Mouse (Mus musculus) liver, embryonic 15.5 days (tissue): ENCODE measurements at regions not wholly inside any gene's neighbourhood (a gene's known extent, or its start where the extent isn't known, plus 50 kb on each side); places are given as distances from the start of the nearest gene placed in this dataset.
"Not testable (repeated sequence)": the region's sequence is repeated elsewhere in the genome, so short reads cannot be mapped to it uniquely, and the experiment has no call there.

Source experiments
- ATAC-seq: fragments of 200-750 bp; cut with Nextera tagmentation; 2 replicates; pipeline ENCODE4 v1.8.0; 2017; ENCODE audit warnings: moderate number of reproducible peaks, mild to moderate bottlenecking, moderate library complexity; ENCODE audit not compliant: insufficient read depth
- H3K27ac ChIP-seq: fragments of 300-500 bp; sonication (generic); replicated peaks from 2 replicates; pipeline ENCODE4 v1.5.1; 2015; ENCODE audit warnings: mild to moderate bottlenecking, inconsistent platforms
- H3K27me3 ChIP-seq: fragments of 300-500 bp; sonication (generic); 2 replicates; pipeline ENCODE4 v1.6.1; 2015; ENCODE audit warnings: mild to moderate bottlenecking, inconsistent platforms
- H3K36me3 ChIP-seq: fragments of 300-500 bp; sonication (generic); replicated peaks from 2 replicates; pipeline ENCODE4 v1.6.1; 2015; ENCODE audit warnings: moderate library complexity, mild to moderate bottlenecking, inconsistent platforms
- H3K4me1 ChIP-seq: fragments of 300-500 bp; sonication (generic); replicated peaks from 2 replicates; pipeline ENCODE4 v1.6.1; 2015; ENCODE audit warnings: inconsistent platforms
- H3K4me2 ChIP-seq: fragments of 300-500 bp; sonication (generic); 2 replicates; pipeline ENCODE4 v1.6.1; 2015; ENCODE audit warnings: moderate library complexity, mild to moderate bottlenecking, inconsistent platforms
- H3K4me3 ChIP-seq: fragments of 300-500 bp; sonication (generic); replicated peaks from 2 replicates; pipeline ENCODE4 v1.5.1; 2015; ENCODE audit warnings: mild to moderate bottlenecking, inconsistent platforms
- H3K9ac ChIP-seq: fragments of 300-500 bp; sonication (generic); 2 replicates; pipeline ENCODE4 v1.6.1; 2015; ENCODE audit warnings: moderate library complexity, mild to moderate bottlenecking, inconsistent platforms
- H3K9me3 ChIP-seq: fragments of 300-500 bp; sonication (generic); replicated peaks from 2 replicates; pipeline ENCODE4 v1.6.1; 2016; ENCODE audit warnings: inconsistent platforms
- WGBS: fragments of 180-500 bp; shearing (Covaris S2); methylation state at CpG from one replicate; pipeline ENCODE4 v1.1.7; 2015; ENCODE audit warnings: mixed read lengths; ENCODE audit not compliant: insufficient replicate concordance; 5-methylcytosine and 5-hydroxymethylcytosine counted together

DNA sequence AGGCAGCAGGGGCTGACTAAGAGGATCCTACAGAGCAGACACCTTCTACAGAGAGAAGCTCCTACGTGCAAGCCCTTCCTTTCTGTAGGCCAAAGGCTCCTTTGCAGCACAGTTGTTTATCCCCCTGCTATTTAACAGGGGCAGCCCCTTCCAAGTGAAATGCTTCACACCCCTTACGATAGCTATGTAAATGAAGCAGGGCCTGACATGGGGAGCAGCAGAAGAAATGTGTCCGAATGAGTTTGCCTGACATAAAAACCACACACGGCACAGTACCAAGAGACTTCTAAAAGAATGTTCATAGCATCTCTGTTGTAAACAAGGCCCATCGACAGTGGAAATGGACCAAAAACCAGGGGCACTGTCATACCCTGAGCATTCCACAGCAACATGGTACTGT lies 259.3 kb upstream of the Smim15 start:
- WGBS, result 64% methylated on average over 5 of the region's 5 CpGs
- no peak overlapping the region for H3K4me3 ChIP-seq
- no peak overlapping the region for H3K27ac ChIP-seq
- no peak overlapping the region for H3K9ac ChIP-seq
- H3K4me2 ChIP-seq, result no peak overlapping the region
- ATAC-seq, result no peak
- no peaks in the 10 kb centered on the region for H3K27me3 ChIP-seq
- no peaks in the 10 kb centered on the region for H3K9me3 ChIP-seq
- no peaks in the 10 kb centered on the region; the same call in 1 of the 2 replicates for H3K4me1 ChIP-seq
- H3K36me3 ChIP-seq, result no peaks in the 10 kb centered on the region

GRCm38 (mm10) chr13:107781741-107782140 lies 262.5 kb upstream of the Smim15 start:
- no peaks in the 10 kb centered on the region for H3K36me3 ChIP-seq
- WGBS, result 68% methylated on average over 8 of the region's 8 CpGs
- peak; percentile 18; the same call in 1 of the 2 replicates for ATAC-seq
- no peak overlapping the region for H3K4me3 ChIP-seq
- H3K4me1 ChIP-seq, result no peaks in the 10 kb centered on the region; the same call in 1 of the 2 replicates
- H3K27me3 ChIP-seq, result no peaks in the 10 kb centered on the region
- H3K9me3 ChIP-seq, result no peaks in the 10 kb centered on the region
- no peak overlapping the region for H3K27ac ChIP-seq
- no peak overlapping the region for H3K4me2 ChIP-seq
- no peak overlapping the region for H3K9ac ChIP-seq

GRCm38 (mm10) chr13:107781221-107781620 lies 263.0 kb upstream of the Smim15 start:
- Histone ChIP-seq H3K4me1 (no peaks in the 10 kb centered on the region; the same call in 1 of the 2 replicates), H3K27me3 (no peaks in the 10 kb centered on the region), H3K27ac (no peak overlapping the region), H3K4me2 (no peak overlapping the region), H3K9ac (no peak overlapping the region), H3K9me3 (no peaks in the 10 kb centered on the region), H3K4me3 (no peak overlapping the region), H3K36me3 (no peaks in the 10 kb centered on the region)
- ATAC-seq, result no peak
- WGBS, result 73% methylated on average over 2 of the region's 2 CpGs

DNA sequence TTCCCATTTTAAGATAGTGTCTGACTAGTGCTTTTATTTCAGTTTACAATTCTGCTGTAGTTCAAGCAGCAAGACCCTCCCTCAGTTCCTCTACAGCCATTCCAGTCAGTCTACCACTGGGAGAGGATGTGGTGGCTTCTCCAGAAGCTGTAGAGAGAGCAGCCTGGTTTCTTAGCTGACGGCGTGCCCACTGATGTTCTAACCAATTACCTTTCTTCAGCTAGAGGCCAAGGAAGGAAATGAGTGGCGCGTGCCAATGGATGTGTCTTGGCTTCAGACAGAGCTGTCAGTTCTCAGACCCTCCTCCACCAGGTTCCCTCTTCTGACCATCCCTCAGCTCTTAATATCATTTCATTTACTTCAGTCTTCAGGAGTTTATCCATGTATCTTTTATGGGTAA lies 264.7 kb upstream of the Smim15 start:
- H3K9ac ChIP-seq, result no peak overlapping the region
- no peak overlapping the region for H3K4me3 ChIP-seq
- H3K36me3 ChIP-seq, result no peaks in the 10 kb centered on the region
- H3K9me3 ChIP-seq, result no peaks in the 10 kb centered on the region
- no peaks in the 10 kb centered on the region; the same call in 1 of the 2 replicates for H3K4me1 ChIP-seq
- no peak for ATAC-seq
- no peaks in the 10 kb centered on the region for H3K27me3 ChIP-seq
- WGBS, result 59% methylated on average over 4 of the region's 4 CpGs
- no peak overlapping the region for H3K27ac ChIP-seq
- H3K4me2 ChIP-seq, result no peak overlapping the region

GRCm38 (mm10) chr13:107774499-107774898 lies 269.7 kb upstream of the Smim15 start:
- not testable (repeated sequence) for H3K4me1 ChIP-seq, ATAC-seq, H3K9ac ChIP-seq, H3K36me3 ChIP-seq, H3K4me2 ChIP-seq, H3K27ac ChIP-seq, H3K4me3 ChIP-seq, H3K9me3 ChIP-seq, H3K27me3 ChIP-seq
- WGBS, result 87% methylated on average over 19 of the region's 19 CpGs

GRCm38 (mm10) chr13:107767262-107767624 lies 277.0 kb upstream of the Smim15 start:
- Histone ChIP-seq H3K36me3 (no peaks in the 10 kb centered on the region), H3K4me3 (no peak overlapping the region), H3K9me3 (no peaks in the 10 kb centered on the region), H3K4me2 (no peak overlapping the region), H3K27ac (no peak overlapping the region), H3K4me1 (no peaks in the 10 kb centered on the region), H3K27me3 (no peaks in the 10 kb centered on the region), H3K9ac (no peak overlapping the region)
- whole genome bisulfite sequencing, result 73% methylated on average over 2 of the region's 2 CpGs
- ATAC-seq, result no peak

DNA sequence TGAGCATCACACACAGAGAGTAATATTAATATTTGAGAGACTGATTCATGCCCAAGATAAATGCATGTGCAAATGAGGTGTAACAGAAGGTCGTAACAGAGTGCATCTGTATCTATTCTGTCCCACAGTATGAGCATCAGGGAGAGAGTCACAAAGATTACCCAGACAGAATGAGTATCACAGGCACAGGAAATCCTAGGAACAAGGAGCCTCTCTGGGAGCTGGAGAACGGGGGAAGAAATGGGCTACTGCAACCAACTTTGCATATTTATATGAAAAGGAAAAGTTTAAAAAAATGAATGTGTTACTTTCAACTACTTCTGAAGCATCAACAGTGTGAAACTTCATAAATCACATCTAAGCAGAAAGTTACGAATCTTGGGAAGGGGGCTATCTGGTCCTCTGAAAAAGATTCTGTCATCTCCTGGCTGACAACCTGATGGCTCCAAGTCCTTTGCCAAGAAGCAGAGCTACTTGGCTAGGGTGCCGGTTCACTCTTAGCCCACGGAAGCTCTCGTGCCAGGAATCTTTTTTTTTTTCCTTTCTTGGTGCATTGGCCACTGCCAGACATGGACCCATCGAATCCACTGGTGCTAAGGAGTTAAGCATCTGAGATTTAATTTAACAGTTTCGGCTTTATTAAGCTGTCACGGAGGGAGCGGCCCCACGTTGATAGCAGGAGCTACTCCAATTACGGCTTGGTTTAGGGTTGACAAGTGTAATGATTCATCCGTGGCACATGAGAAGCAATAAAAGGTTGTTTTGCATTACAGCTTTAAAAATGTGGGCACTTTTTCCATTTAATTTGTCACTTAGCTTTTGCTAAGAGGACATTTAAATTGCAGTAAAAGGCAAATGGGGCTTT lies 277.6 kb upstream of the Smim15 start:
- no peak for ATAC-seq
- 70% methylated on average over 13 of the region's 13 CpGs for WGBS
- H3K36me3 ChIP-seq, result no peaks in the 10 kb centered on the region
- no peak overlapping the region for H3K4me3 ChIP-seq
- no peaks in the 10 kb centered on the region for H3K4me1 ChIP-seq
- H3K27me3 ChIP-seq, result no peaks in the 10 kb centered on the region
- no peak overlapping the region for H3K9ac ChIP-seq
- no peak overlapping the region for H3K27ac ChIP-seq
- no peaks in the 10 kb centered on the region for H3K9me3 ChIP-seq
- no peak overlapping the region for H3K4me2 ChIP-seq

DNA sequence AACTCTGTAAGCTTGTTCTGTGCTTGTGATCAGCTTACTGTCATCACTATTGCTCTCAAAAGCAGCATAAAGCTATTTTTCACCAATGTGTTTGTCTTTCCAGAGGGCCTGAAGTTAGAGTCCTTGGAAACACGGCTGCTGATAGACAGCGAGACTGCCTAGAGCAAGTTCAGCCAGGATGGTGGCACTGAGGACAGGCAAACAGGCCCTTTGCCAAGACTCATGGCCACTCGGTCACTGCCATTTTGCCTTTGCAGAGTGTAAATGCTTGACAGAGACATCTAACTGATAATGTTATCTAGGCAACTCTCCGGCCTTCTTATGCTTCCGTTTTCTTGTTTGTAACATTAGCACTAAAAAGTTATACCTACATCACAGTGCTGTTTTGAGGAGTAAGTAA lies 280.3 kb upstream of the Smim15 start:
- no peaks in the 10 kb centered on the region for H3K9me3 ChIP-seq
- no peak for ATAC-seq
- no peak overlapping the region for H3K4me2 ChIP-seq
- no peak overlapping the region for H3K27ac ChIP-seq
- no peaks in the 10 kb centered on the region for H3K36me3 ChIP-seq
- WGBS, result 63% methylated on average over 5 of the region's 5 CpGs
- H3K9ac ChIP-seq, result no peak overlapping the region
- no peaks in the 10 kb centered on the region for H3K27me3 ChIP-seq
- no peaks in the 10 kb centered on the region for H3K4me1 ChIP-seq
- H3K4me3 ChIP-seq, result no peak overlapping the region

DNA sequence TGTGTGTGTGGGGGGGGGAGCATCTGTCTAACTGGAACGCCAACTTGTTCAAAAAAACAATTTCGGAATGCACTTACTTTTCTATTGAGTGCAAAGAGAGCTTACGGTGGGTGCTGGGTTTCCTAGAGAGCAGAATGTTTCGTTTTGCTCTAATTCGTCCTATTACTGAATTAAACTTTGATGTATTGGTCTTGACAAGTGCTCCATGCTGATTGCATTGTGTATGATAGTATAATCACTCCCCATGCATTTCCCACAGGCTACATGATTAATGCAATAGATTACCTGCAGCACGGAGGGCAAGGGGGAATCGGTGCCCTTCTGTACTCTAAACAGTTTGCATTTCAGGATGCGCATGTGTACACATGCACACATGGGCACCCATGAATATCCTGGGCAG lies 283.7 kb upstream of the Smim15 start:
- ATAC-seq, result no peak
- WGBS, result 69% methylated on average over 8 of the region's 8 CpGs
- no peak overlapping the region for H3K4me3 ChIP-seq
- no peak overlapping the region for H3K27ac ChIP-seq
- H3K27me3 ChIP-seq, result no peaks in the 10 kb centered on the region
- H3K36me3 ChIP-seq, result no peaks in the 10 kb centered on the region
- no peaks in the 10 kb centered on the region for H3K4me1 ChIP-seq
- H3K9me3 ChIP-seq, result no peaks in the 10 kb centered on the region
- H3K4me2 ChIP-seq, result no peak overlapping the region
- H3K9ac ChIP-seq, result no peak overlapping the region

GRCm38 (mm10) chr13:107758327-107759095 lies 285.7 kb upstream of the Smim15 start:
- Histone ChIP-seq H3K4me3 (no peak overlapping the region), H3K27me3 (no peaks in the 10 kb centered on the region), H3K4me1 (no peaks in the 10 kb centered on the region), H3K36me3 (no peaks in the 10 kb centered on the region), H3K27ac (no peak overlapping the region), H3K9me3 (no peaks in the 10 kb centered on the region), H3K4me2 (no peak overlapping the region), H3K9ac (no peak overlapping the region)
- ATAC-seq, result no peak
- WGBS, result 79% methylated on average over 13 of the region's 13 CpGs

DNA sequence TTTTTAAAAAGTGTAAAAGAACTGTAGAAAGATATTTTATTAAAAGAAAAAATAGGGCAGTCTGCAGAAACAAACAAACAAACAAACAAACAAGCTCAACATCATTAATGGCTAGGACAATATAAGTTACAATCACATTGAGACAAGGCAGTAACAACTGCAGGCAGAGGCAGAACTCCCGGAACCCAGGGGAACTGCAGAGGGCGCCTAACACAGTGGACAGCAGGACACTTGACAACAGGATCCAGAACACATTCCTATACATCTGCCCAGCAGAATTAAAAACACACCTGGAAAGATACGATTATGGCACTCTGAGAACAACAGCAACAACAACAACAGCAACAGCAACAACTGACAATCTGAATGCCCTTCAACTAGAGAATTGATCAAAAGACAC lies 291.5 kb upstream of the Smim15 start:
- Histone ChIP-seq H3K4me2 (no peak overlapping the region), H3K9ac (no peak overlapping the region), H3K4me1 (no peaks in the 10 kb centered on the region), H3K36me3 (no peaks in the 10 kb centered on the region), H3K9me3 (no peaks in the 10 kb centered on the region), H3K4me3 (no peak overlapping the region), H3K27ac (no peak overlapping the region), H3K27me3 (no peaks in the 10 kb centered on the region)
- ATAC-seq, result no peak
- WGBS, result 53% methylated on average over 3 of the region's 3 CpGs
